Mouse (Mus musculus) mature B cell (primary cell): ENCODE data around the gene Borcs8.

ENCODE experiments used
- in situ Hi-C: fragments of 300-500 bp; cut with MboI; formaldehyde crosslinking; loops from 2 replicates; pipeline ENCODE4 v1.14.3; 2019

Gene Borcs8

GRCm38 (mm10) chr8:70134086-70134485, 5.2 kb upstream of the Borcs8 start:
- in situ Hi-C loops = no loop called here

GRCm38 (mm10) chr8:70134931-70135330, 4.4 kb upstream of the Borcs8 start:
- in situ Hi-C loops = no loop called here

- in situ Hi-C loops = no loop called here
These were observed 2.7 kb upstream of the Borcs8 start for GRCm38 (mm10) chr8:70136591-70136990.

GRCm38 (mm10) chr8:70137890-70138289, 1.4 kb upstream of the Borcs8 start:
- in situ Hi-C loops = no loop called here

GRCm38 (mm10) chr8:70139981-70140380, 682 bp downstream of the Borcs8 start:
- in situ Hi-C loops = no loop called here

GRCm38 (mm10) chr8:70147678-70148607, 8.6 kb downstream of the Borcs8 start:
- in situ Hi-C loops = no loop called here

GRCm38 (mm10) chr8:70150158-70150557, 10.9 kb downstream of the Borcs8 start:
- in situ Hi-C loops = no loop called here

- in situ Hi-C loops = no loop called here
These were observed 13.4 kb downstream of the Borcs8 start for GRCm38 (mm10) chr8:70152537-70153257.

- in situ Hi-C loops = no loop called here
These were observed 18.0 kb downstream of the Borcs8 start for GRCm38 (mm10) chr8:70157240-70157800.

- in situ Hi-C loops = no loop called here
These were observed 19.0 kb downstream of the Borcs8 start for GRCm38 (mm10) chr8:70158069-70158853.

- in situ Hi-C loops = no loop called here
These were observed 19.9 kb downstream of the Borcs8 start for GRCm38 (mm10) chr8:70159211-70159610.

GRCm38 (mm10) chr8:70160015-70160414, 20.7 kb downstream of the Borcs8 start:
- in situ Hi-C loops = loop anchor here (10.0 kb wide), 1 partner anchor 235 kb away; no protein-coding TSS in a partner anchor

- in situ Hi-C loops = loop anchor here (10.0 kb wide), 1 partner anchor 239 kb away; no protein-coding TSS in a partner anchor
These were observed 24.0 kb downstream of the Borcs8 start for GRCm38 (mm10) chr8:70163316-70163715.

GRCm38 (mm10) chr8:70166504-70167110, 27.3 kb downstream of the Borcs8 start:
- in situ Hi-C loops = loop anchor here (10.0 kb wide), 1 partner anchor 242 kb away; no protein-coding TSS in a partner anchor

- in situ Hi-C loops = no loop called here
These were observed 30.8 kb downstream of the Borcs8 start for GRCm38 (mm10) chr8:70170116-70170515.

- in situ Hi-C loops = no loop called here
These were observed 31.4 kb downstream of the Borcs8 start for GRCm38 (mm10) chr8:70170748-70171147.

- in situ Hi-C loops = no loop called here
These were observed 31.9 kb downstream of the Borcs8 start for GRCm38 (mm10) chr8:70171240-70171639.

GRCm38 (mm10) chr8:70172043-70172681, 32.9 kb downstream of the Borcs8 start, which contains the start of gene Tmem161a:
Tmem161a (plus strand) TSS chr8:70172356.
- in situ Hi-C loops = no loop called here

GRCm38 (mm10) chr8:70173320-70173719, 34.0 kb downstream of the Borcs8 start:
- in situ Hi-C loops = no loop called here

GRCm38 (mm10) chr8:70174079-70174478, 34.8 kb downstream of the Borcs8 start:
- in situ Hi-C loops = no loop called here
